ENCODE assay signal across 8 mouse cellular contexts in the genomic region with DNA sequence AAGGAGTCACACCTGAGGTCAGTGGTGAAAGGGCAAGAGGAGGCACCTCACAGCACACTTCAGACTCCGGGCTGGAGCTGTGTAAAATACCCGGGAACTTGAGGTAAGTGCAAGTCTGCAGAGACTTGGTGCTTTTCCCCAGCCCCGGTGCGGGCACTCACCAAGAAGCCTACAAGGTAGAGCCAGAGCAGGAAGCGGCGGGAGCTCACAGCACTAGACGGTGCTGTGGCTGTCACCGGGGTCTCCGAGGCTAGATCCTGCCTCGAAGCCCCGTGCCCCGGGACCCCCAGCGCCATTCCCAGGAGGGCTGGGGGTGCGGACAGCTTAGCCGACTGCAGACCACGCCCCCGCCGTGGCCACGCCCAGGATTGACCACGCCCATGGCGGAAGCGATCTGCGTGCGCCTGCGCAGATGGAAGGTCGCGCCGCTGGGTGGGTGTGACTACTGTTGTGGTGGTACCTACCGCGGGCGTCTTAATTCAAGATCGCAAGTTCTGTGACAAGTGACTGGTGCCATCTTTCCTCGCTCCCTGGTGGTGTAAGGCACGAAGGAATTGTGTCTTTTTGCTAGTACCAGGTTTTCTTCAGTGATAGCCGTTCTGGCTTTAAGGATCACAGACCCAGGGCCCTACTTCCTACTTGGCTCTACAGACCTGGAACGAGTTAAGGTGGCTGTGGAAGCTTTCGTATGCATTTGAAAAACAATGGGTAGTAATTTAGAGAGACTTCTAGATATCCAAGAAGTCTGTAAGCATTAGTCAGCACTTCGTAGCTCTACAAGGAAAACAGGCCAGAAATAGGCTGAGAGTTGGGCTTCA. TPM values are rescaled to one million over a fixed set of nuclear protein-coding genes. Genes with fewer than 3 reads are reported as not detected.
A peak's percentile ranks its signal among the peaks of the same experiment; 100 is the strongest.
DNase-seq lines count a peak whose midpoint lies in the region; ATAC-seq and TF ChIP-seq lines count a peak whose summit lies in the region.

A gene (minus strand): TSS at position 364 of the 818 bp plus-strand sequence.

- TF ChIP-seq CTCF in liver, embryonic 14.5 days (IDR thresholded peaks at IDR 0.05; ENCODE audit: low read depth) = no peak

- ATAC-seq in forebrain, embryonic 11.5 days (replicated peaks; ENCODE audit: low FRiP score) = peak; percentile 90
- ATAC-seq in heart, embryonic 16.5 days (replicated peaks; ENCODE audit: extremely low read depth, insufficient read depth, low FRiP score) = peak; percentile 94
- ATAC-seq in liver, embryonic 14.5 days (ENCODE audit: insufficient read depth) = peak; percentile 92
- peak; percentile 86 for ATAC-seq in stomach, embryonic 15.5 days (ENCODE audit: insufficient read depth, low FRiP score, low read depth)

- peak within 1 kb of the TSS; percentile 59 for H3K9ac ChIP-seq in forebrain, embryonic 11.5 days (ENCODE audit: low read length)
- H3K9ac ChIP-seq in heart, embryonic 16.5 days (ENCODE audit: low read length) = peak within 1 kb of the TSS; percentile 76
- peak within 1 kb of the TSS; percentile 70 for H3K9ac ChIP-seq in liver, embryonic 14.5 days (replicated peaks)
- H3K9ac ChIP-seq in stomach, embryonic 15.5 days = peak within 1 kb of the TSS; percentile 56

- H3K36me3 ChIP-seq in forebrain, embryonic 11.5 days (ENCODE audit: control insufficient read depth, insufficient read depth, low read length) = no peaks in the 10 kb centered on the region
- H3K36me3 ChIP-seq in heart, embryonic 16.5 days (ENCODE audit: control insufficient read depth, insufficient read depth) = no peaks in the 10 kb centered on the region
- H3K36me3 ChIP-seq in liver, embryonic 14.5 days (replicated peaks; ENCODE audit: control insufficient read depth, insufficient read depth, low read depth) = no peaks in the 10 kb centered on the region
- H3K36me3 ChIP-seq in stomach, embryonic 15.5 days = no peaks in the 10 kb centered on the region

- peak within 1 kb of the TSS; percentile 74 for H3K4me2 ChIP-seq in forebrain, embryonic 11.5 days (ENCODE audit: low read depth, low read length, severe bottlenecking)
- peak within 1 kb of the TSS; percentile 91 for H3K4me2 ChIP-seq in heart, embryonic 16.5 days (ENCODE audit: low read depth, low read length)
- H3K4me2 ChIP-seq in liver, embryonic 14.5 days (ENCODE audit: low read depth) = peak within 1 kb of the TSS; percentile 76
- H3K4me2 ChIP-seq in stomach, embryonic 15.5 days = peak within 1 kb of the TSS; percentile 77

- peak within 1 kb of the TSS; percentile 54 for H3K4me3 ChIP-seq in forebrain, embryonic 11.5 days (ENCODE audit: low read depth, low read length)
- H3K4me3 ChIP-seq in heart, embryonic 16.5 days (ENCODE audit: low read length) = peak within 1 kb of the TSS; percentile 82
- peak within 1 kb of the TSS; percentile 73 to 91 for H3K4me3 ChIP-seq in liver, embryonic 14.5 days (ENCODE audit: insufficient read depth in 1 of 2, low read depth in 2 of 2, low read length in 2 of 2)
- H3K4me3 ChIP-seq in stomach, embryonic 15.5 days (replicated peaks) = peak within 1 kb of the TSS; percentile 74

- H3K9me3 ChIP-seq in forebrain, embryonic 11.5 days (ENCODE audit: control insufficient read depth, low read length) = no peaks in the 10 kb centered on the region
- no peaks in the 10 kb centered on the region for H3K9me3 ChIP-seq in heart, embryonic 16.5 days (replicated peaks; ENCODE audit: control insufficient read depth, low read length)
- no peaks in the 10 kb centered on the region for H3K9me3 ChIP-seq in liver, embryonic 14.5 days (ENCODE audit: control insufficient read depth, low read length)
- no peaks in the 10 kb centered on the region for H3K9me3 ChIP-seq in stomach, embryonic 15.5 days

- H3K4me1 ChIP-seq in forebrain, embryonic 11.5 days (replicated peaks; ENCODE audit: control insufficient read depth, insufficient read depth, low read length) = peaks cover 3% of the 10 kb centered on the region; the same call in 1 of the 2 replicates
- H3K4me1 ChIP-seq in heart, embryonic 16.5 days (ENCODE audit: control insufficient read depth, insufficient read depth, low read length) = peaks cover 9% of the 10 kb centered on the region
- peaks cover 0 to 9% of the 10 kb centered on the region in 2 experiments; a peak in 2 of 4 replicates for H3K4me1 ChIP-seq in liver, embryonic 14.5 days (replicated peaks; ENCODE audit: control insufficient read depth in 2 of 2, insufficient read depth in 2 of 2, low read length in 1 of 2)
- no peaks in the 10 kb centered on the region for H3K4me1 ChIP-seq in stomach, embryonic 15.5 days

- H3K27ac ChIP-seq in forebrain, embryonic 11.5 days (ENCODE audit: low read depth, low read length) = no peak within 1 kb of the TSS
- H3K27ac ChIP-seq in heart, embryonic 16.5 days (ENCODE audit: low read length) = peak within 1 kb of the TSS; percentile 7; the same call in 1 of the 2 replicates
- no peak within 1 kb of the TSS for H3K27ac ChIP-seq in liver, embryonic 14.5 days
- H3K27ac ChIP-seq in stomach, embryonic 15.5 days = no peak within 1 kb of the TSS

- no peaks in the 10 kb centered on the region for H3K27me3 ChIP-seq in forebrain, embryonic 11.5 days (ENCODE audit: control insufficient read depth, insufficient read depth, low read length)
- no peaks in the 10 kb centered on the region for H3K27me3 ChIP-seq in heart, embryonic 16.5 days (ENCODE audit: control insufficient read depth, insufficient read depth, low read length)
- H3K27me3 ChIP-seq in liver, embryonic 14.5 days (ENCODE audit: control insufficient read depth, insufficient read depth, low read length) = no peaks in the 10 kb centered on the region
- no peaks in the 10 kb centered on the region for H3K27me3 ChIP-seq in stomach, embryonic 15.5 days (replicated peaks)

- peak; percentile 89 to 96 for DNase-seq in CD8-positive naive resting alpha-beta T cell, adult 2 months (ENCODE audit: low read depth in 2 of 2, low spot score in 2 of 2)
- peak; percentile 66 for DNase-seq in c-Kit-positive CD71-positive TER-119-negative erythroid progenitor cells, embryonic 14.5 days (ENCODE audit: low read depth)
- DNase-seq in forebrain, embryonic 11.5 days (ENCODE audit: low spot score) = peak; percentile 97
- peak; percentile 93 for DNase-seq in kidney, postnatal 25 days
- peak; percentile 70 to 74 (median 73) for DNase-seq in liver, embryonic 14.5 days (ENCODE audit: low read depth in 3 of 3, low spot score in 3 of 3)
- DNase-seq in neural tube, embryonic 10.5 days (ENCODE audit: extremely low spot score, low spot score) = peak; percentile 95

- no peak for TF ChIP-seq EP300 in liver, embryonic 14.5 days (IDR thresholded peaks at IDR 0.05; ENCODE audit: low read depth)

- WGBS in forebrain, embryonic 11.5 days = 5% methylated on average over 38 of the region's 38 CpGs
- 5% methylated on average over 38 of the region's 38 CpGs for WGBS in heart, embryonic 16.5 days
- WGBS in liver, embryonic 14.5 days (ENCODE audit: insufficient replicate concordance) = 5% methylated on average over 38 of the region's 38 CpGs
- WGBS in stomach, embryonic 15.5 days = 5% methylated on average over 38 of the region's 38 CpGs

RNA-seq across cellular contexts. Expression of the gene that starts here (rescaled TPM):
- 2.8 and 3.3 TPM in 2 replicates for polyA plus RNA-seq in forebrain, embryonic 11.5 days (2014; fragmentation: Nextera tagmentation; extraction: Ambion mirVana)
- 1.6 and 1.7 TPM in 2 replicates for polyA plus RNA-seq in heart, embryonic 16.5 days (2015; fragmentation: Nextera tagmentation; extraction: Ambion mirVana)
- 0.36 and 0.37 TPM in 2 replicates for polyA plus RNA-seq in liver, embryonic 14.5 days (2012; rRNA removed)
- 0.70 and 1.1 TPM in 2 replicates for polyA plus RNA-seq in liver, embryonic 14.5 days (2014; fragmentation: Nextera tagmentation; extraction: Ambion mirVana)
- polyA plus RNA-seq in stomach, embryonic 15.5 days (2015; fragmentation: Nextera tagmentation; extraction: Ambion mirVana) = 3.1 and 3.2 TPM in 2 replicates
